Mouse (Mus musculus): Measurements from ENCODE around the gene Gm13290. TPM values are rescaled to one million over a fixed set of nuclear protein-coding genes. Genes with fewer than 3 reads are reported as not detected.
"Not testable (repeated sequence)": the region's sequence is repeated elsewhere in the genome, so short reads cannot be mapped to it uniquely, and the experiment has no call there.

Gm13290 gene
- polyA plus RNA-seq, 1 experiment from 2014 or later, result not detected

DNA sequence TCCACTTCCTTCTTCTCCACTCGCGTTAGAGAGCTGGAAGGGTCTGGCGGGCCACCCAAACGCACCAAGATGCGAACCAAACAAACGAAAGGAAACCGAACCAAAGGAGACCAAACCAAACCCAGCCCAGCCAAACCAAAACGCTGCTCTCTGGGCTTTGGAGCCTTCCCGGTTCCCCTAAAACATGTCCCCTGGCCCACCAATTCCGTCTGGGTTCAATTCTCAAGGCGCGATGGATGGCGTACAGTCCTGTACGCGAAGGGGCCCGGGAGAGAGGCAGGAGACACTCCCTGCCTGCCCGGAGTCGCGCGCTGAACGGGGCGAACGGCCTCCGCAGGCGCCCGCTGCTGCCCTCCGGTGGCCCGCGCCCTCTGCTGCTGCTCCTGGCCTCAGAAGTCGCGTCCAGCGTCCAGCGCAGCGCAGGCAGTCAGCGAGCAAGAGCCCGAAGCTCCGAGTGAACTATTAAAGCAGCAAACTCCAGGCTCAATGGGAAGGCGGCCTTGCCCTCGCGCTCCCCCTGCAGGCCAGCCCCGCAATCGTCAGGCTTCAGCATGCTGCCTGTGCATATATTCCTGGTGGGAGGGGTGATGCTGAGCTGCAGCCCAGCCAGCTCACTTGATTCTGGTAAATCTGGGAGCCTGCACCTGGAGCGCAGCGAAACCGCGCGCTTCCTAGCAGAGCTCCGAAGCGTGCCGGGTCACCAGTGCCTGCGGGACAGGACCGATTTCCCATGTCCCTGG is 20.5 kb downstream of the Gm13290 start, which contains the start of gene Gm13275:
Gene Gm13275 (plus strand): TSS at position 552 of the 740 bp plus-strand sequence.
- 2% methylated on average over 5 of the region's 52 CpGs for WGBS
- not testable (repeated sequence) for H3K4me2 ChIP-seq (ENCODE audit: low read depth, low read length); H3K27ac ChIP-seq (ENCODE audit: low read depth, low read length); H3K36me3 ChIP-seq (ENCODE audit: control insufficient read depth, insufficient read depth, low read length); ATAC-seq (ENCODE audit: low read depth); H3K9ac ChIP-seq (replicated peaks; ENCODE audit: low read depth, low read length); H3K27me3 ChIP-seq (ENCODE audit: control insufficient read depth, insufficient read depth, low read length); H3K4me3 ChIP-seq (ENCODE audit: low read depth, low read length); H3K4me1 ChIP-seq (ENCODE audit: control insufficient read depth, insufficient read depth, low read length); H3K9me3 ChIP-seq (ENCODE audit: control insufficient read depth, low read length)

DNA sequence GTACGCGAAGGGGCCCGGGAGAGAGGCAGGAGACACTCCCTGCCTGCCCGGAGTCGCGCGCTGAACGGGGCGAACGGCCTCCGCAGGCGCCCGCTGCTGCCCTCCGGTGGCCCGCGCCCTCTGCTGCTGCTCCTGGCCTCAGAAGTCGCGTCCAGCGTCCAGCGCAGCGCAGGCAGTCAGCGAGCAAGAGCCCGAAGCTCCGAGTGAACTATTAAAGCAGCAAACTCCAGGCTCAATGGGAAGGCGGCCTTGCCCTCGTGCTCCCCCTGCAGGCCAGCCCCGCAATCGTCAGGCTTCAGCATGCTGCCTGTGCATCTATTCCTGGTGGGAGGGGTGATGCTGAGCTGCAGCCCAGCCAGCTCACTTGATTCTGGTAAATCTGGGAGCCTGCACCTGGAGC is 23.5 kb downstream of the Gm13290 start, which contains the start of gene Gm13279:
Gene Gm13279 (plus strand): TSS at position 301 of the 400 bp plus-strand sequence.
- H3K4me2 ChIP-seq (ENCODE audit: low read depth, low read length); ATAC-seq (ENCODE audit: low read depth); H3K27ac ChIP-seq (ENCODE audit: low read depth, low read length); H3K9me3 ChIP-seq (ENCODE audit: control insufficient read depth, low read length); H3K9ac ChIP-seq (replicated peaks; ENCODE audit: low read depth, low read length); H3K36me3 ChIP-seq (ENCODE audit: control insufficient read depth, insufficient read depth, low read length); H3K4me3 ChIP-seq (ENCODE audit: low read depth, low read length); H3K27me3 ChIP-seq (ENCODE audit: control insufficient read depth, insufficient read depth, low read length); H3K4me1 ChIP-seq (ENCODE audit: control insufficient read depth, insufficient read depth, low read length): not testable (repeated sequence)
- WGBS, result no CpG with 5 or more reads among the region's 28 CpGs

DNA sequence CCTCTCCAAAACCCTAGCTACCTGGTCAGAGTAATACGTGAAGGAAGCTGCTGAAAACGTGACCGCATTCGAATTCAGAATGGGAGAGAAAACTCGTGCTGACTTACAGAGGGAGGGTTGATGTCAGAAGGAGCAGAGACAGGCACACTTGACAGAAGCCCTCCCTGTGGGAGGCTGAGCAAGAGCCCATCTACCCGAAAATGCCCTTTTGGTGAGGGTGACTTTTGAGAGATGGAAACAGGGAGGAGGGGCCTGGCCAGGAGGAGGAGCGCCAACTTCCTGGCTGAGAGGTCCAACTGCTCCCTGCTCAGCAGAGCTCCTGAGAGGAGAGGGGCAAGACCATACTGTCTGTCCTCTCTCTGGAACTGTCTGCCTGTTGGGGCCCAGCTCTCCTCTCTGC is 25.7 kb downstream of the Gm13290 start, which contains the start of gene Gm13285:
Gene Gm13285 (plus strand): TSS at position 301 of the 400 bp plus-strand sequence.
- H3K27me3 ChIP-seq (ENCODE audit: control insufficient read depth, insufficient read depth, low read length); H3K4me2 ChIP-seq (ENCODE audit: low read depth, low read length); H3K9me3 ChIP-seq (ENCODE audit: control insufficient read depth, low read length); H3K4me1 ChIP-seq (ENCODE audit: control insufficient read depth, insufficient read depth, low read length); H3K27ac ChIP-seq (ENCODE audit: low read depth, low read length); H3K36me3 ChIP-seq (ENCODE audit: control insufficient read depth, insufficient read depth, low read length); H3K4me3 ChIP-seq (ENCODE audit: low read depth, low read length); ATAC-seq (ENCODE audit: low read depth); H3K9ac ChIP-seq (replicated peaks; ENCODE audit: low read depth, low read length): not testable (repeated sequence)
- WGBS, result 0% methylated on average over 1 of the region's 7 CpGs

GRCm38 (mm10) chr4:88802954-88803353 is 29.3 kb downstream of the Gm13290 start, which contains the start of gene Gm13287:
Gm13287 (plus strand) TSS chr4:88803254.
- not testable (repeated sequence) for H3K27me3 ChIP-seq (ENCODE audit: control insufficient read depth, insufficient read depth, low read length); H3K9ac ChIP-seq (replicated peaks; ENCODE audit: low read depth, low read length); H3K9me3 ChIP-seq (ENCODE audit: control insufficient read depth, low read length); H3K4me1 ChIP-seq (ENCODE audit: control insufficient read depth, insufficient read depth, low read length); H3K27ac ChIP-seq (ENCODE audit: low read depth, low read length); H3K4me3 ChIP-seq (ENCODE audit: low read depth, low read length); H3K36me3 ChIP-seq (ENCODE audit: control insufficient read depth, insufficient read depth, low read length); H3K4me2 ChIP-seq (ENCODE audit: low read depth, low read length); ATAC-seq (ENCODE audit: low read depth)
- whole genome bisulfite sequencing, result no CpG with 5 or more reads among the region's 29 CpGs

DNA sequence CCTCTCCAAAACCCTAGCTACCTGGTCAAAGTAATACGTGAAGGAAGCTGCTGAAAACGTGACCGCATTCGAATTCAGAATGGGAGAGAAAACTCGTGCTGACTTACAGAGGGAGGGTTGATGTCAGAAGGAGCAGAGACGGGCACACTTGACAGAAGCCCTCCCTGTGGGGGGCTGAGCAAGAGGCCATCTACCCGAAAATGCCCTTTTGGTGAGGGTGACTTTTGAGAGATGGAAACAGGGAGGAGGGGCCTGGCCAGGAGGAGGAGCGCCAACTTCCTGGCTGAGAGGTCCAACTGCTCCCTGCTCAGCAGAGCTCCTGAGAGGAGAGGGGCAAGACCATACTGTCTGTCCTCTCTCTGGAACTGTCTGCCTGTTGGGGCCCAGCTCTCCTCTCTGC is 31.6 kb downstream of the Gm13290 start, which contains the start of gene Gm13288:
Gene Gm13288 (plus strand): TSS at position 301 of the 400 bp plus-strand sequence.
- H3K9ac ChIP-seq (replicated peaks; ENCODE audit: low read depth, low read length); H3K27ac ChIP-seq (ENCODE audit: low read depth, low read length); H3K4me2 ChIP-seq (ENCODE audit: low read depth, low read length); H3K4me1 ChIP-seq (ENCODE audit: control insufficient read depth, insufficient read depth, low read length); ATAC-seq (ENCODE audit: low read depth); H3K9me3 ChIP-seq (ENCODE audit: control insufficient read depth, low read length); H3K27me3 ChIP-seq (ENCODE audit: control insufficient read depth, insufficient read depth, low read length); H3K4me3 ChIP-seq (ENCODE audit: low read depth, low read length); H3K36me3 ChIP-seq (ENCODE audit: control insufficient read depth, insufficient read depth, low read length): not testable (repeated sequence)
- WGBS, result no CpG with 5 or more reads among the region's 8 CpGs

GRCm38 (mm10) chr4:88805761-88806160 is 32.1 kb downstream of the Gm13290 start:
- H3K36me3 ChIP-seq (ENCODE audit: control insufficient read depth, insufficient read depth, low read length); H3K9me3 ChIP-seq (ENCODE audit: control insufficient read depth, low read length); H3K4me2 ChIP-seq (ENCODE audit: low read depth, low read length); H3K4me3 ChIP-seq (ENCODE audit: low read depth, low read length); H3K9ac ChIP-seq (replicated peaks; ENCODE audit: low read depth, low read length); H3K27ac ChIP-seq (ENCODE audit: low read depth, low read length); H3K4me1 ChIP-seq (ENCODE audit: control insufficient read depth, insufficient read depth, low read length); ATAC-seq (ENCODE audit: low read depth); H3K27me3 ChIP-seq (ENCODE audit: control insufficient read depth, insufficient read depth, low read length): not testable (repeated sequence)
- 0% methylated on average over 7 of the region's 34 CpGs for WGBS

GRCm38 (mm10) chr4:88815928-88816327 is 42.3 kb downstream of the Gm13290 start, which contains the start of gene Ifna7:
Ifna7 (plus strand) TSS chr4:88816228.
- WGBS, result 75% methylated on average over 3 of the region's 3 CpGs

GRCm38 (mm10) chr4:88819659-88820058 is 46.0 kb downstream of the Gm13290 start, which contains the start of gene Ifna11:
Ifna11 (plus strand) TSS chr4:88819959.
- 100% methylated on average over 1 of the region's 1 CpGs for WGBS

More at GRCm38 (mm10) chr4:88815928-88816327, 42.3 kb downstream of the Gm13290 start, which contains the start of gene Ifna7:
- Histone ChIP-seq H3K4me2 (ENCODE audit: low read depth, low read length) (no peak within 1 kb of the TSS), H3K27ac (ENCODE audit: low read depth, low read length) (no peak within 1 kb of the TSS), H3K9me3 (ENCODE audit: control insufficient read depth, low read length) (no peaks in the 10 kb centered on the region), H3K4me3 (ENCODE audit: low read depth, low read length) (no peak within 1 kb of the TSS), H3K36me3 (ENCODE audit: control insufficient read depth, insufficient read depth, low read length) (no peaks in the 10 kb centered on the region), H3K27me3 (ENCODE audit: control insufficient read depth, insufficient read depth, low read length) (no peaks in the 10 kb centered on the region), H3K9ac (replicated peaks; ENCODE audit: low read depth, low read length) (no peak within 1 kb of the TSS), H3K4me1 (ENCODE audit: control insufficient read depth, insufficient read depth, low read length) (no peaks in the 10 kb centered on the region)
- ATAC-seq (ENCODE audit: low read depth), result no peak

DNA sequence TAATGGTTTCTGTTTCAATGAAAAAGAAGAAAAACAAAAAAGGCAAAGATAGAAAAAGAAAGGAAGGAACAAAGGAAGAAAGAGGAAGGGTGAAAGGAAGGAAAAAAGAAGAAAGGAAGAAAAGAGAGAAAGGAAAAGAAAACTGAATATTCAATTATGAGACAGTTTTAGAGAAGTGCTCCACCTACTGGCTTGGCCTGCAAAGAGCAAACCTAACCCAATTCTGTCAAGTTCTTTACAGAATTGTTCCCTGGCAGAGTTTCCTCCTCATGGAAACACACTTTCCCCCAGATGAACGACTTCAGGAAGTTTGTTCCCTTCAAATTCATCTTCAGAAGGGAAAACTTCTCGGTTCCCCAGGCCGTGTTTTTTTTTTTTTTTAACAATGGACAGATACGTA is 49.4 kb downstream of the Gm13290 start:
- Histone ChIP-seq H3K4me2 (ENCODE audit: low read depth, low read length) (no peak overlapping the region), H3K9ac (replicated peaks; ENCODE audit: low read depth, low read length) (no peak overlapping the region), H3K36me3 (ENCODE audit: control insufficient read depth, insufficient read depth, low read length) (no peaks in the 10 kb centered on the region), H3K27ac (ENCODE audit: low read depth, low read length) (no peak overlapping the region), H3K4me3 (ENCODE audit: low read depth, low read length) (no peak overlapping the region), H3K9me3 (ENCODE audit: control insufficient read depth, low read length) (no peaks in the 10 kb centered on the region), H3K4me1 (ENCODE audit: control insufficient read depth, insufficient read depth, low read length) (no peaks in the 10 kb centered on the region), H3K27me3 (ENCODE audit: control insufficient read depth, insufficient read depth, low read length) (no peaks in the 10 kb centered on the region)
- ATAC-seq (ENCODE audit: low read depth), result no peak
- WGBS, result 34% methylated on average over 4 of the region's 4 CpGs

More at GRCm38 (mm10) chr4:88819659-88820058, 46.0 kb downstream of the Gm13290 start, which contains the start of gene Ifna11:
- no peak for ATAC-seq (ENCODE audit: low read depth)
- Histone ChIP-seq H3K4me3 (ENCODE audit: low read depth, low read length) (no peak within 1 kb of the TSS), H3K36me3 (ENCODE audit: control insufficient read depth, insufficient read depth, low read length) (no peaks in the 10 kb centered on the region), H3K4me1 (ENCODE audit: control insufficient read depth, insufficient read depth, low read length) (no peaks in the 10 kb centered on the region), H3K4me2 (ENCODE audit: low read depth, low read length) (no peak within 1 kb of the TSS), H3K9ac (replicated peaks; ENCODE audit: low read depth, low read length) (no peak within 1 kb of the TSS), H3K9me3 (ENCODE audit: control insufficient read depth, low read length) (no peaks in the 10 kb centered on the region), H3K27ac (ENCODE audit: low read depth, low read length) (no peak within 1 kb of the TSS), H3K27me3 (ENCODE audit: control insufficient read depth, insufficient read depth, low read length) (no peaks in the 10 kb centered on the region)

All from neural tube, embryonic 14.5 days (tissue).